Mouse (Mus musculus) heart, postnatal 10 days (tissue): ENCODE results near the gene Krtap4-1. TPM values are rescaled to one million over a fixed set of nuclear protein-coding genes. Genes with fewer than 3 reads are reported as not detected.
"Not testable (repeated sequence)": the region's sequence is repeated elsewhere in the genome, so short reads cannot be mapped to it uniquely, and the experiment has no call there.

Source experiments
- DNase-seq, 2 experiments: peaks; one replicate each; pipeline ENCODE4 v3.0.0; 2021
- intact Hi-C: fragments of 180-260 bp; cut with DNase I; formaldehyde crosslinking; loops from one replicate; pipeline ENCODE4 v1.15.1; 2025
- total RNA-seq, 2 experiments: library from RNA; stranded (reverse); gene quantifications; 2 replicates each; pipeline ENCODE4 v1.2.3; 2021

The Krtap4-1 gene
- total RNA-seq, result not detected

DNA sequence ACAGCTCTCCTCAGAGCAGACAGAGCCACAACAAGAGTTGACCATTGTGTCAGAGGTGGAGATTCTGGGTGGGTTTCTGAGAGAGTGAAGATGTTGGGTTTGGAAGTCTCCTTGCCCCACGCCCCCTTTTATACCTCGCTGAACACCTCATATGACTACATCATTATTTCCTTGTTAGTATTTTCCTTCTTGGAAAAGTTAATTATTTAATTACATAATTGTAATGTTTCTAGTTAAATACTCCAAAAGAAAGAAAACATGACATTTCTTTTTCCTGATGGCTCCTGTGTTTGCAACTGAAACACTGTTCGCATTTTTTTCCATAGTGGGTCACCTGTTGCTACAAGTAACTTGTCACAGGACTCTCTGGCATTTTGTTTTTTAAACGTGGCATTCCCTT, at the start of gene Krtap4-1:
Gene Krtap4-1, minus strand, starts transcription at position 101 of the 400 bp plus-strand sequence.
- DNase-seq, result no peak
- intact Hi-C loops, result no loop called here

DNA sequence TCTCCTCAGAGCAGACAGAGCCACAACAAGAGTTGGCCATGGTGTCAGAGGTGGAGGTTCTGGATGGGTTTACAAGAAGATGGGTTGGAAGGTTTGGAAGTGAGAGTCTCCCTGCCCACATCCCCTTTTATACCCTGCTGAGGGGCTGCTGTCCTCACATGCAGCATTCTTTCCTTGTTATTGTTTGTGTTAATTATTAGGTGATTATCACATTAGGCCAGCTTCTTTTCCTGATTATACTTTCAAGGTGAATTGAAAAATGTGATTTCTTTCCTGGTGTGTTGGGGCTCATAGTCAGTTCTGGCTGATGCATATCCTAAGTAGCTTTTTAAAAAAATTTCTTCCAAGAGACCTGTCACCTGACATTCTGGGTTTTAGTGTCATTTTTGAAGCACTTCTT, 37.8 kb upstream of the Krtap4-1 start, which contains the start of gene Krtap4-6:
Gene Krtap4-6, minus strand, starts transcription at position 101 of the 400 bp plus-strand sequence.
- no peak for DNase-seq
- intact Hi-C loops, result no loop called here

DNA sequence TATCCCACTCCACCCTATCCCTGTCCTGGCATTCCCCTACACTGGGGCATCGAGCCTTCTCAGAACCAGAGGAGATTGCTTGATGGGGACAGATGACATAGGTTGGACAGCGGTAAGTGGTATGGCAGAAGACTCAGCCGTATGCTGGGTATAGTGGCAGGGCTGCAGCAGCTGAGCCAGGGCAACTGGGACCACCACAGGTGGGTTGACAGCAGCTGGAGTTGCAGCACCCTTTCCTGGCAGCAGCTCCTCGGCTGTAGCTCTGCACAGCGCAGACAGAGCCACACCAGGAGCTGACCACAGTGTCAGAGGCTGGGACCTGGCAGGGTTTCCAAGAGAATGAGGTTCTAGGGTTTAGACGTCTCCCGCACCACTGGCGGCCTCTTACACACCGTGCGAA, 34.8 kb upstream of the Krtap4-1 start:
- no peak for DNase-seq
- intact Hi-C loops, result no loop called here

DNA sequence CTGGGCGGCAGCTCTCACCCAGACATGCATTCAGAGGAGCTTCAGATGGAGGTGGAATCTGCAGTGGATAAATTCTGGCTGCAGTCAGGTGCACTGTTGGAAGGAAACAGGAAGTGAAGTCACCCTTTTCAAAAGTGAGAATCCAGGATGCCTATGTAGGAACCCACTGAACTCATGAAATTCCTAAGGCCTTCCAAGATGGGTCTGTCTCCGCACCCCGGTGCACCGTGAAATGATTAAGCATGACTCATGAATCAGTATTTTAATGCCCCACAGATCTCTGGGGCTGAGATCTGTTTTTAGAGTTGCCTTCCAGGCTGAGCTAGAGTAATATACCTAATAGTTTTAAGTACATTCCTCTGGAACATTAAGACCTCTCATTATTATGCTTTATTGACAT, 31.2 kb upstream of the Krtap4-1 start:
- intact Hi-C loops, result no loop called here
- no peak for DNase-seq

- intact Hi-C loops, DNase-seq: not testable (repeated sequence)
These were observed 30.5 kb upstream of the Krtap4-1 start, which contains the start of gene Gm11563 for GRCm38 (mm10) chr11:99658467-99659010. Gene Gm11563 (minus strand): TSS chr11:99658960.

DNA sequence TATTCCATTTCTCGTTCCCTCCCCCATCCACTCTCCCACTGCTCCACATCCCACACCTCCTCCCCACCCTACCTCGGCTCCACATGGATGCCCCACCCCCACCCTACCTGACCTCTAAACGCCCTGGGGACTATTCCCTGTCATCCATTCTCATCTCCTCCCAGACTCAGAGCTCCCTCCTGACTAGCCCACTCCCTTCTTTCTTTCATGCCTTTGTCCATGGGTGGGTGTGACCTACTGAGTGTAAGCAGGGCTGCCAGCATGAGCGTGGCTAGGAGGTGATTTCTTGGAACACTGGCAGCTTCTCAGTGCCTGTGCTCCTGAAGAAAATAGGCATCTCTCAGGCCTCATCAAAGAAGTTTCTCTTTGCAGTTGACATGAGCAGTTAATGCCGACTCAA, 29.0 kb upstream of the Krtap4-1 start:
- DNase-seq, result no peak
- intact Hi-C loops, result no loop called here

DNA sequence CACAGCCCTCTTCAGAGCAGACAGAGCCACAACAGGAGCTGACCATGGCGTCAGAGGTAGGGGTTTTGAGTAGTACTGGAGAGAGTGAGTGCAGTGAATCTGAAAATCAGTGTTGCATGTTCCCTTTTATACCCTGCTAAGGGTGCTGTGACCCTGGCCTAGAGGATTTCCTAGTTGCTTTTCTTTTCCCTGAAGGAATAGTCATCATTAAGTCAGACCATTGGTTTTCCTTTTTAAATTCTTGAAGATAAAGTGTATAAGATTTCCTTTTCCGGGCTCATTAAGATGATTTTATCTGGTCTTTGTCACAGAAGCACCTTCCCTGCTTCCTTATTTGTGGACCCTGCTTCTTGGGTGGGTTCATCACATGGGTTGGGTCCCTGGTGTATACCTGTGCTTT, 22.1 kb upstream of the Krtap4-1 start, which contains the start of gene Gm11555:
Gene Gm11555, minus strand, starts transcription at position 101 of the 400 bp plus-strand sequence.
- intact Hi-C loops, result no loop called here
- no peak for DNase-seq

DNA sequence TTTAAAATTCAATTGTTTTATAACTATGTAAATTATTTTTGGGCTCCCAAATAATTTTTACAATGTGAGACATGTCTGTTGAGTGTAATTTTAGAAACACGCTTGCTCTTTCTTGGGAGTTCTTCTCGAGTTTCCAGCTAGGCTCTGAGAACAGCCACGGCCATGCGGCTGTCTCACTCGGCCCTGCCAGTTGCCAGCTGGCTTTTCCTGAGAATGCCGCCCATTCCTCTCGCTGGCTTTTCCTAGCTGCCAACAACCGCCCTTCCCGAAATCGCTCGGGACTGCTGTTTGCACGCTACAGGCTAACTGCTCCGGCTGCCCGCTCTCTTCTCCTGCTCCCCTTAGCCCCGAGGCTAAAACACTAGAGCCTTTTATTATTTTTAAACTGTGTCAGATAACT, 18.4 kb upstream of the Krtap4-1 start:
- intact Hi-C loops, result no loop called here
- DNase-seq, result no peak

DNA sequence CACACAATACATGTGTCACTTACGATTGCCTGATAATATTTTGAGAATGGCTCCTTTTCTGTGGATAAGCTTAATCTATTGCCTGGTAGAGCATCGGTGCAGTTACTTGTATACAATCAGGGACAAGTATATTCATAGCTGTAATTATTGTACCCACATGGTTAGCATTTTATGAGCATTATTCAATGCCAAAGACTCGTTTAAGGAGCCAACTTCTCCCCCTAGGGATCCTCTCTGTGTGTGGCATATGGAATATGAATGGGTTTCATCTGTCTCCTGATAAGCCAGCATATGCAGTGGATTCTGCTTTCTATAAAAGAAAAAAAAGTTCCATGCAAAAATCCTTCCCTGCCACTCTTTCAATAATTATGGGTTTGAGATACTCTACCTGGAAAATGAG, 16.3 kb upstream of the Krtap4-1 start:
- intact Hi-C loops, result no loop called here
- no peak for DNase-seq

- DNase-seq, intact Hi-C loops: not testable (repeated sequence)
These were observed 15.6 kb upstream of the Krtap4-1 start, which contains the start of gene Krtap4-7 for GRCm38 (mm10) chr11:99643635-99644139. Gene Krtap4-7 (minus strand): TSS chr11:99644089.

GRCm38 (mm10) chr11:99640926-99641325, 12.9 kb upstream of the Krtap4-1 start:
- intact Hi-C loops, result no loop called here

DNA sequence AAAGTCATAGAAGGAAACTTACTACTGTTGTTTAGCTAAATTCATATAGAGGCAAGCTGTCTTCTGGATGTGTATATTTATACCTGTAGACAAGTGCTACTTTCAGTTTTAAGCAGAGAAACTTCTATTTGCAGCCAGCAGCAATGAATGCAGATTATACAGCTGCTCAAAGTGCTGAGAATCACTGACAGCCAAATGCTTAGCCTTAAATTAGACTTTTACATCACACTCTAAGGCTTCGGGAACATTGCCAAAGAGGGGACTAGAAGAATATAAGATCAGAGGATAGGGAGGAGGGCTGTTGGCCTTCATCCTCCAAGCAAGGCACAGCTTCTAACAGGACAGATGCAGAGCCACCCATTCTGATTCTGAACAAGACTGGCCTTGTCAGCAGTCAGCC, 9.0 kb upstream of the Krtap4-1 start:
- intact Hi-C loops, result no loop called here

More at GRCm38 (mm10) chr11:99640926-99641325, 12.9 kb upstream of the Krtap4-1 start:
- no peak for DNase-seq

DNA sequence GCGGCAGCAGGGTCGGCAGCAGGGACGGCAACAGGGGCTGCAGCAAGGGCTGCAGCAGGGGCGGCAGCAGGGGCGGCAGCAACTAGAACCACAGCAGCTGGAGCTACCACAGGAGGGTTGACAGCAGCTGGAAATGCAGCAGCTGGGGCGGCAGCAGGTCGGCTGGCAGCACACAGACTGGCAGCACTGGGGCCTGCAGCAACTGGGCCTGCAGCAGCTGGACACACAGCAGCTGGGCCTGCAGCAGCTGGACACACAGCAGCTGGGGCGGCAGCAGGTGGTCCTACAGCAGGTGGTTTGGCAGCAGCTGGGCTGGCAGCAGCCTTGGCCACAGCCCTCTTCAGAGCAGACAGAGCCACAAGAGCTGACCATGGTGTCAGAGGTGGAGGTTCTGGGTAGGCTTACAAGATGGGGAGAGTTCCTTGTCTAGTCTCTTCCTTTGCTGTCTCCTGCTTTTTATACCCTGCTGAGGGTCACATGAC, 6.7 kb upstream of the Krtap4-1 start, which contains the start of gene Krtap4-2:
Gene Krtap4-2, minus strand, starts transcription at position 432 of the 482 bp plus-strand sequence.
- DNase-seq, result no peak
- intact Hi-C loops, result no loop called here

More for the DNA sequence above, 9.0 kb upstream of the Krtap4-1 start:
- no peak for DNase-seq

DNA sequence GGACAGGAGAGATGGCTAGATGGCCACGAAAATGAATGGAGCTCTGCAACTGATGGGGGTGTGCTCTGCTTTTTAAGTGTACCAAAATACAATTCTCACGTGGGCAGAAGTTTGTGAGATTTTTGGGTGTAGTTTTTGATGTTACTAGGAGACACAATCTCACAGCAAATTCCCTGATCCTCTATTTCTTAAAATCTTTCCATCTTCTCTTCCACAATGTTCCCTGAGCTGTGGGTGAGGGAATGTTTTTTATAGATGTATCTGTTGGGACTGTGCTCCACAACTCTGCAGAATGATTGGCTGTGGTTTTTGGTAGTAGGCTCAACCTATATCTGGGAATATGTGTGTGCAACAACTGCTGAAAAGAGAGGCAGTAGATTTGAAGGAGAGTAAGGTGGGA, 5.3 kb upstream of the Krtap4-1 start:
- intact Hi-C loops, result no loop called here
- no peak for DNase-seq

DNA sequence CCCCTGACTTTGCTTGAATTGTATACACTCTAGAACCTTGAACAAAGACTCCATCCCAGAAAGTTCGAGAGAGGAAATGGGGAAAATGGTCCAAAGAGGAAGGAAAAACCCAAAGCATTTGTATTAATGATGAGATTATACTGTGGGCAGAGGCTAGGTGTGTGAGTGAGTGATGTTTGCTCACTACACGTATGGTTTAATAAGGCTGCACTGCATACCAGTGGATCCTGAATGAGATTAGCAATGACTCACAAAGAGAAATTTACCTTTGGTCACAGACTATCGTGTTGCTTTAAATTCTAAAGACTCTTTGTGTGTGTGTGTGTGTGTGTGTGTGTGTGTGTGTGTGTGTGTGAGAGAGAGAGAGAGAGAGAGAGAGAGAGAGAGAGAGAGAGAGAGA, 2.9 kb upstream of the Krtap4-1 start:
- intact Hi-C loops, result no loop called here
- DNase-seq, result no peak

GRCm38 (mm10) chr11:99620335-99620734, 7.7 kb downstream of the Krtap4-1 start, which contains the start of gene Gm11562:
Gene Gm11562 (minus strand): TSS chr11:99620435.
- intact Hi-C loops, result no loop called here
- DNase-seq, result no peak

DNA sequence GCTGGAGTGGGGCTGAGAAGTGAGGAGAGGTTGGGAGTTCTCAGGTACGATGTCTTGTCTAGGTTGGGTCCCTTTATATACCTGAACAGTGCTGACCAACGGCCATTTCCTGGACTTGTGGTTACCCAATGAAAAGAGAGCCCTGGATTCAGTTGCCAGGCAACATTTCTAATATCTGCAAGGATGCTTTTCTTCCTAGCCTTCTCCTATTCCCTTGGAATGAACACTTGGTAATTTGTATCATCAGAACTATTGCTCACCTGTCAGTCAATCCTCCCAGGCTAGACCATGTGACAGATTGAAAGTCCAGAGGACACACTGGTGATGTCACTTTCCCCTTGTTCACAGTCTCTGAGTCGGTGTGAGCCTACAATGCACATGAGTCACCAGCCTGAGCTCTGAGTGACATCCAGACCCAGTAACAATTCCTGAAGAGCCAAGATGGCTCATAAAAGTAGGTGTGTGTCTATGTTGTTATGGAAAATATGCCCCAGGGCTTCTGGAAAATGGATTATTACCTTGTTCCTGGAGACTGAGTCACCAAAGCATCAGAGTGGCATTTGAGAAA, 13.2 kb downstream of the Krtap4-1 start, which contains the start of gene Krtap2-4:
Gene Krtap2-4, minus strand, starts transcription at position 51 of the 568 bp plus-strand sequence.
- no peak for DNase-seq
- intact Hi-C loops, result no loop called here

DNA sequence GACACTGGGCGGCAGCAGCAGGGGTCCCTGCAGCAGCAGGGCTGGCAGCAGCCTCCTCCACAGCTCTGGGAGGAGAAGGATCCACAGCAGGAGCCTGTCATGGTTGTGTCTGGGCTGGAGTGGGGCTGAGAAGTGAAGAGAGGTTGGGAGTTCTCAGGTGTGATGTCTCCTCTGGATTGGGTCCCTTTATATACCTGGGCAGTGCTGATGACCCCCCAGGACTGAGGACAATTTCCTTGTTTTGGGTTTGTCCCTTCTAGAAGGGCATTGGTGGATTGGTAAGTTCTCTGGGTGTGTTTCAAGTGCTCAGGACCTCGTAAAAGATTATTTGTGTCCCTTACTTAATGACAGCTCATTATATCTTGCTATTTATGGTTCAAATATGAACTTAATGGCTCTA, 17.9 kb downstream of the Krtap4-1 start, which contains the start of gene Gm11937:
Gene Gm11937, minus strand, starts transcription at position 101 of the 400 bp plus-strand sequence.
- DNase-seq, intact Hi-C loops: not testable (repeated sequence)

DNA sequence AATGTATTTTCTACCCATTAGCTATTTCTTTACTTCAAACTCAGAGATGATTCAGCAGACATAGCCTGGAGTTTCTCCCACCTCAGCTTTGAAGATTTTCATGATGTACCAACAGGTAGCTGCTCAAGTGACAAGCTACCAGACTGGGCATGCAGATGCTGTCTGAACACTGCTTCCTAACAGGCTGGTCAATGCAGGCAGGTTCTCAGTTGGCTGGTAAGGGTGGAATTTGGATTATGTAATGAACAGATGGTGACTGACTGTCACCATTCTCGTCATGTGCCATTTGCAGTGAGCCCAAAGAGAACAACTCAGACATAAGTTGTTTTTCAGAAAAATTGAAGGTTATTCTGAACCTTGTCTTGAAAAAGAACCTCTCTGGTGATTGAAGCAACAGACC, 18.9 kb downstream of the Krtap4-1 start:
- intact Hi-C loops, result no loop called here
- no peak for DNase-seq

- intact Hi-C loops, DNase-seq: not testable (repeated sequence)
These were observed 24.8 kb downstream of the Krtap4-1 start, which contains the start of gene Gm11938 for GRCm38 (mm10) chr11:99603208-99603607. Gene Gm11938 (minus strand): TSS chr11:99603308.

GRCm38 (mm10) chr11:99597742-99598141, 30.3 kb downstream of the Krtap4-1 start, which contains the start of gene Krtap9-3:
Gene Krtap9-3 (minus strand): TSS chr11:99598105.
- DNase-seq, intact Hi-C loops: not testable (repeated sequence)
